Mouse (Mus musculus): ENCODE measurements around the gene Mmp7. TPM values are rescaled to one million over a fixed set of nuclear protein-coding genes. Genes with fewer than 3 reads are reported as not detected.

Mmp7 gene
- total RNA-seq (2017), result not detected in 2 replicates

GRCm38 (mm10) chr9:7691790-7692189 is at the start of gene Mmp7:
Gene Mmp7 (plus strand): TSS chr9:7692090.
- no peak for ATAC-seq (replicated peaks; ENCODE audit: low read depth, poor library complexity, severe bottlenecking)

GRCm38 (mm10) chr9:7647901-7648300 is 44.0 kb upstream of the Mmp7 start:
- ATAC-seq (replicated peaks; ENCODE audit: low read depth, poor library complexity, severe bottlenecking), result no peak

GRCm38 (mm10) chr9:7650397-7651180 is 41.3 kb upstream of the Mmp7 start:
- peak; percentile 50; the same call in 1 of the 2 replicates for ATAC-seq (replicated peaks; ENCODE audit: low read depth, poor library complexity, severe bottlenecking)

- no peak for ATAC-seq (replicated peaks; ENCODE audit: low read depth, poor library complexity, severe bottlenecking)
Observed at GRCm38 (mm10) chr9:7652351-7653085, 39.4 kb upstream of the Mmp7 start.

- ATAC-seq (replicated peaks; ENCODE audit: low read depth, poor library complexity, severe bottlenecking), result no peak
Observed at GRCm38 (mm10) chr9:7657946-7658345, 33.9 kb upstream of the Mmp7 start.

- ATAC-seq (replicated peaks; ENCODE audit: low read depth, poor library complexity, severe bottlenecking), result no peak
Observed at GRCm38 (mm10) chr9:7659469-7660020, 32.3 kb upstream of the Mmp7 start.

GRCm38 (mm10) chr9:7661371-7661770 is 30.5 kb upstream of the Mmp7 start:
- ATAC-seq (replicated peaks; ENCODE audit: low read depth, poor library complexity, severe bottlenecking), result no peak

- ATAC-seq (replicated peaks; ENCODE audit: low read depth, poor library complexity, severe bottlenecking), result no peak
Observed at GRCm38 (mm10) chr9:7669674-7670073, 22.2 kb upstream of the Mmp7 start.

GRCm38 (mm10) chr9:7672985-7673384 is 18.9 kb upstream of the Mmp7 start:
- ATAC-seq (replicated peaks; ENCODE audit: low read depth, poor library complexity, severe bottlenecking), result peak; percentile 52

GRCm38 (mm10) chr9:7678154-7678837 is 13.6 kb upstream of the Mmp7 start:
- no peak for ATAC-seq (replicated peaks; ENCODE audit: low read depth, poor library complexity, severe bottlenecking)

GRCm38 (mm10) chr9:7682081-7682618 is 9.7 kb upstream of the Mmp7 start:
- ATAC-seq (replicated peaks; ENCODE audit: low read depth, poor library complexity, severe bottlenecking), result no peak

GRCm38 (mm10) chr9:7686024-7686423 is 5.9 kb upstream of the Mmp7 start:
- ATAC-seq (replicated peaks; ENCODE audit: low read depth, poor library complexity, severe bottlenecking), result peak; percentile 83

GRCm38 (mm10) chr9:7689799-7690198 is 2.1 kb upstream of the Mmp7 start:
- no peak for ATAC-seq (replicated peaks; ENCODE audit: low read depth, poor library complexity, severe bottlenecking)

GRCm38 (mm10) chr9:7693961-7694360 is 2.1 kb downstream of the Mmp7 start:
- no peak for ATAC-seq (replicated peaks; ENCODE audit: low read depth, poor library complexity, severe bottlenecking)

- ATAC-seq (replicated peaks; ENCODE audit: low read depth, poor library complexity, severe bottlenecking), result no peak
Observed at GRCm38 (mm10) chr9:7695646-7696045, 3.8 kb downstream of the Mmp7 start.

- no peak for ATAC-seq (replicated peaks; ENCODE audit: low read depth, poor library complexity, severe bottlenecking)
Observed at GRCm38 (mm10) chr9:7708698-7709097, 16.8 kb downstream of the Mmp7 start.

- no peak for ATAC-seq (replicated peaks; ENCODE audit: low read depth, poor library complexity, severe bottlenecking)
Observed at GRCm38 (mm10) chr9:7711196-7711595, 19.3 kb downstream of the Mmp7 start.

- peak; percentile 97 for ATAC-seq (replicated peaks; ENCODE audit: low read depth, poor library complexity, severe bottlenecking)
Observed at GRCm38 (mm10) chr9:7714062-7714907, 22.4 kb downstream of the Mmp7 start.

- no peak for ATAC-seq (replicated peaks; ENCODE audit: low read depth, poor library complexity, severe bottlenecking)
Observed at GRCm38 (mm10) chr9:7714908-7715175, 23.0 kb downstream of the Mmp7 start.

- no peak for ATAC-seq (replicated peaks; ENCODE audit: low read depth, poor library complexity, severe bottlenecking)
Observed at GRCm38 (mm10) chr9:7721543-7721942, 29.7 kb downstream of the Mmp7 start.

Measured in common myeloid progenitor, adult 5-6 weeks (primary cell).